Mouse (Mus musculus) forebrain, embryonic 10.5 days (tissue): Measurements from ENCODE around the gene Clpb. TPM values are rescaled to one million over a fixed set of nuclear protein-coding genes. Genes with fewer than 3 reads are reported as not detected.

Experiments
- DNase-seq: peaks from one replicate; pipeline ENCODE4 v3.0.0-alpha.2; 2017; ENCODE audit warnings: low spot score; ENCODE audit errors: extremely low spot score
- H3K27ac ChIP-seq: fragments of 300-500 bp; sonication (generic); 2 replicates; pipeline ENCODE4 v1.5.1; 2016; ENCODE audit warnings: mild to moderate bottlenecking
- H3K27me3 ChIP-seq: fragments of 300-500 bp; sonication (generic); 2 replicates; pipeline ENCODE4 v1.6.1; 2016; ENCODE audit warnings: mild to moderate bottlenecking; ENCODE audit not compliant: poor library complexity, severe bottlenecking
- H3K36me3 ChIP-seq: fragments of 300-500 bp; sonication (generic); replicated peaks from 2 replicates; pipeline ENCODE4 v1.6.1; 2016; ENCODE audit warnings: mild to moderate bottlenecking, moderate library complexity
- H3K4me1 ChIP-seq: fragments of 300-500 bp; sonication (generic); 2 replicates; pipeline ENCODE4 v1.6.1; 2016
- H3K4me3 ChIP-seq: fragments of 300-500 bp; sonication (generic); 2 replicates; pipeline ENCODE4 v1.5.1; 2016; ENCODE audit warnings: mild to moderate bottlenecking, moderate library complexity
- H3K9me3 ChIP-seq: fragments of 300-500 bp; sonication (generic); 2 replicates; pipeline ENCODE4 v1.6.1; 2016; ENCODE audit warnings: mild to moderate bottlenecking, moderate library complexity
- whole genome bisulfite sequencing: fragments of 180-500 bp; shearing (Covaris S2); methylation state at CpG from one replicate; pipeline ENCODE4 v1.1.7; 2016; 5-methylcytosine and 5-hydroxymethylcytosine counted together
- polyA plus RNA-seq: library from polyadenylated mRNA; unstranded; fragments of >200 nt; fragmentation: Nextera tagmentation; extraction: Ambion mirVana; gene quantifications from 2 replicates; pipeline ENCODE4 v1.2.1, GENCODE M21; 2016

The Clpb gene
- polyA plus RNA-seq, 1 experiment from 2014 or later = 52.3 TPM

DNA sequence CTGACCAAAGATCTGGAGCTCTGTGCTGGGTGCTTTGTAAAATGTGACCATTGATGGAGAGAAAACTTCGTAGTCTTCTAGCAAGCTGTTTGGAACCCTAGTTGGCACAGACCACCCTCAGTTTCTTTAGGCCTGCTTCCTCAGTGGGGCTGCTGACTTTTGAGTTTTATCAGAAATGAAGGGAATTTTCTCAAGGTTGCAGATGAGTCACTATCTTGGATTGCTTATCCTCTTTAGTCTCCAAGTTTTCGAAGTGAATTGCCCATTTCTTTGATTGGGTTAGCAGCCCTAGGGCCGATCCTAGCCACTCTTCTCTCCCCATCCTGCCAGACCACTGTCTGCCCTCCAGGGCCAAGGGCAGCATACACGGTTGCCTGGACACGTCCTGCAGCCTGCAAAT is 39.3 kb downstream of the Clpb start:
- Histone ChIP-seq H3K9me3 (no peaks in the 10 kb centered on the region), H3K27ac (no peak overlapping the region), H3K4me3 (no peak overlapping the region), H3K4me1 (peaks cover 10% of the 10 kb centered on the region; the same call in 1 of the 2 replicates), H3K27me3 (no peaks in the 10 kb centered on the region), H3K36me3 (peaks cover 14% of the 10 kb centered on the region)
- no peak for DNase-seq
- WGBS = 81% methylated on average over 5 of the region's 5 CpGs

DNA sequence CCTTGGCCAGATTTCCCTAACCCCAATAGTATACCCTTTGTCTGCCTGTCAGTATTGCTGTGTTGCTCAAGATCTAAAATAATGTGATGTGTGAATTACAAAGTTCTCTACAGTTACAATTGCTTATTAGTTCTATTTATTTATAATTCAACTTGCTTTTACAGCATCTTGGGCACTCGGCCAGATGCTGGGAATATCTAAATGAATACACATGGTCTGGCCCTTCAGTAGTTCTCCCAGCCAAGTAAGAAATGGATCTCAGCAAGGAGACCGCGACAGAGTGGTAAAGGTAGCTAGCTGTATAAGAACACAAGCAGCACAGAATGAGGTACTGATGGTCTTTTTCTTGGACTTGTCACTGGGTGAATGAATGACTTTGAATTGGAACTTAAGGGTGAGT is 46.2 kb downstream of the Clpb start:
- no peak overlapping the region for H3K27ac ChIP-seq
- peaks cover 2% of the 10 kb centered on the region; the same call in 1 of the 2 replicates for H3K4me1 ChIP-seq
- H3K9me3 ChIP-seq = no peaks in the 10 kb centered on the region
- H3K4me3 ChIP-seq = no peak overlapping the region
- peaks cover 21% of the 10 kb centered on the region for H3K36me3 ChIP-seq
- 94% methylated on average over 3 of the region's 3 CpGs for WGBS
- no peak for DNase-seq
- no peaks in the 10 kb centered on the region for H3K27me3 ChIP-seq

DNA sequence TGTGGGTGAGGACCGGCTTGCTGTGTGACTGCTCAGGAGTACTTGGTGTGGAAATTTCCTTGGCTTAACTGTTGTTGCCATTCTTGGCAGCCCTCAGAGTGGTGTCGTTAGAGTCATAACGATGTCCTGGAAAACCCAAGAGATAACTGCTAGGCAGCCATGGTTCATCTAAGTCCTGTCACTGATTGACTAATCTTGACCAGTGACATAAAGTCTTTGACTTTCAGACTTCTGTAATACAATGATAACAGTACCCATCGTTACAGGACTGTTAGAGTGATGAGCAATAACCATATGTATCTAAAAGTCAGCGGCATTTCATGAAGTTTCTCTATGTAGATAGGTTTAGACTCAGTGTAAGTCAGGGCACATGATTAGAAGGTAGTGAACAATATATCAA is 46.8 kb downstream of the Clpb start:
- Histone ChIP-seq H3K36me3 (peaks cover 21% of the 10 kb centered on the region), H3K4me3 (no peak overlapping the region), H3K9me3 (no peaks in the 10 kb centered on the region), H3K4me1 (peaks cover 2% of the 10 kb centered on the region; the same call in 1 of the 2 replicates), H3K27ac (no peak overlapping the region), H3K27me3 (no peaks in the 10 kb centered on the region)
- WGBS = 94% methylated on average over 5 of the region's 5 CpGs
- no peak for DNase-seq

DNA sequence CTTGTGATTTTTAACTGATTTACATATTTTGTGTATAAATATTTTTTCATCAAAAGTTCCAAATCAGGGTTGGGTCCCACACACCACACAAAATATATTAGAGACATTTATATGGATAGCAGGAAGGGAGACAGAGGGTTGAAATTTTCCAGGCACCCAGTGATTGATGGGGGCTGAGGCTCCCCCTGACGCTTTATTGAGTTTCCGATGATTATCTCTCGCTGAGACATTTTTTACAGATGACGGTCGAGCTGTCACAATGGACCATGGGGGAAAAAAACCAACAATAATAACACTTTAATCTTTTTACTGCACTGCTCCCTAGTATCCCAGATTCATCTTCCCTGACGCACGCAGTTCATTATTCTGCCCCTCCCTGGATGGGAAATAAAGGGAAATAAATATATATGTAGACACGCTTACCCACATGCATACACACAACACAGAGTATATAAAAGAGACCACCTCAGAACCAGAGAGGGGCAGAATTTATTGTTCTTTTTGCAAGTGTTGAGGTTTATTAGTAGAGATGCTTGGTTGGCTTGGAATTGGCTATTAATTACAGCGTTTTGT is 50.5 kb downstream of the Clpb start:
- H3K27ac ChIP-seq = no peak overlapping the region
- DNase-seq = no peak
- WGBS = 94% methylated on average over 9 of the region's 9 CpGs

DNA sequence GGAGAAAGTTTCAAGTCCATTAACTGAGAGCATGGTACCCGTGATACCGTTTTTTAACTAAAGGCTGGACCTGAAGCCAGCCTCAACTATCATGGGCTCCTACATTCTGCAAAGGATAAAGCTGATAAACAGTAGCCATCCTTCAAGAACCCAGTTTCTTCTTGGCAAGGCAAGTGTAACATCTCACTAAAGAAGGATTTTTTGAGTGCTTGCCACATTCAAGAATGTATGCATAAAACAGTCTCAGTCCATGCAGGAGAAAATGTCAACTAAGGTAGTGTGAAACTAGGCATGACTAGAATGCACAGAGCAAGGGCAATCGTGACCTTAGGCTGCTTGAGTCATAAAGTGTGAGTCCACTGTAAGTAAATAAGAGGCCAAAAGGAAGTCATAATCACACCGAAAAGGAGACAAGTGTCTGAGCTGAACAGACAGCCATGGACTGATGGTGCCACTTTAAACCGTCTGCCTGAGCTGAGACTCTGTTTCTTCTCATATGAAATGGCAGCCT is 51.7 kb downstream of the Clpb start:
- no peaks in the 10 kb centered on the region for H3K9me3 ChIP-seq
- 91% methylated on average over 5 of the region's 5 CpGs for WGBS
- no peak for DNase-seq

More for the DNA sequence above, 50.5 kb downstream of the Clpb start:
- Histone ChIP-seq H3K27me3 (no peaks in the 10 kb centered on the region), H3K36me3 (0 out of 2 replicates have a peak, but pooled peaks cover 3% of the 10 kb centered on the region), H3K9me3 (no peaks in the 10 kb centered on the region), H3K4me1 (peaks cover 2% of the 10 kb centered on the region; the same call in 1 of the 2 replicates), H3K4me3 (no peak overlapping the region)

DNA sequence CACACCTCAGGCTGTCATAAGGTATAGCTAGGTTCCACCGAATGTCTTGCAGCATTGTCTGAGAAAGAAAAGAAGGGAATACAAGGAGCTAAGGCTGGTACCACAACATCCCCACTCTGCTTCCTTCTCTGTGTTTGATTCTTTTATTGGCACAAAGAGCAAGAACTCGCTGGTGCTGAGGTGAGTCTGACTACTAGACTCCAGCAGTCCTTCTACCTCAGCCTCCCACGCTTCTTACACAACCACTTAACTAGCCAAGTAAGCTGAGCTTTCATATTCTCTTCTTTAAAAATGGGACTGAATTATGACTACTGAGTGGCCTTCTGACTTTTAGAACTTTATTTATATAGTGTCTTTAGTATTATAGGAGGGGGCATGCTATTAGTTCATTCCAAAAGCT is 56.9 kb downstream of the Clpb start:
- no peaks in the 10 kb centered on the region for H3K9me3 ChIP-seq
- H3K27me3 ChIP-seq = no peaks in the 10 kb centered on the region
- 93% methylated on average over 3 of the region's 3 CpGs for WGBS

More for the DNA sequence above, 51.7 kb downstream of the Clpb start:
- 0 out of 2 replicates have a peak, but pooled peaks cover 3% of the 10 kb centered on the region for H3K36me3 ChIP-seq
- H3K4me3 ChIP-seq = no peak overlapping the region
- H3K27ac ChIP-seq = no peak overlapping the region
- peaks cover 2% of the 10 kb centered on the region; the same call in 1 of the 2 replicates for H3K4me1 ChIP-seq
- no peaks in the 10 kb centered on the region for H3K27me3 ChIP-seq

DNA sequence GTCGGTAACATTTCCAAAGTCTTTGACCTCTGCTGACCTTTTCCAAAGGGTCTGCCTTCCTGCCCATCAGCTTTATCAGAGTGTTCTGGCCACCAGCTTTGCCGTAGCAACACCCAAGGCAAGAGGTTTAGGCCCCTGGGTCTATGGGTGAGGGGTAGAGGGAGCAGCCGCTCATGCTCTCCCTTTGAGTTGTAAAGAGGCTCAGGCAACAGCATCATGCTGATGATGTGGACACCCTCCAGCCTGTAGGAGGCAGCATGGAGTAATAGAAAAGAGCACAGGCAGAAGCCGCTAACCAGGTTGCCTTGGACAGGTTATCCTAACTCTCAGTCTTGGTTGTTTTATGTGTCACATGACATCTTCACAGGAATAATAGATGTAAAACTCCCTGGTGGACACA is 61.6 kb downstream of the Clpb start:
- peaks cover 19% of the 10 kb centered on the region for H3K36me3 ChIP-seq
- no peaks in the 10 kb centered on the region for H3K27me3 ChIP-seq
- DNase-seq = no peak
- peaks cover 32% of the 10 kb centered on the region for H3K4me1 ChIP-seq
- H3K4me3 ChIP-seq = no peak overlapping the region
- 32% methylated on average over 4 of the region's 4 CpGs for WGBS
- no peaks in the 10 kb centered on the region for H3K9me3 ChIP-seq
- no peak overlapping the region for H3K27ac ChIP-seq

More for the DNA sequence above, 56.9 kb downstream of the Clpb start:
- H3K36me3 ChIP-seq = peaks cover 11% of the 10 kb centered on the region
- no peak overlapping the region for H3K4me3 ChIP-seq
- peaks cover 6% of the 10 kb centered on the region for H3K4me1 ChIP-seq
- no peak overlapping the region for H3K27ac ChIP-seq
- no peak for DNase-seq

DNA sequence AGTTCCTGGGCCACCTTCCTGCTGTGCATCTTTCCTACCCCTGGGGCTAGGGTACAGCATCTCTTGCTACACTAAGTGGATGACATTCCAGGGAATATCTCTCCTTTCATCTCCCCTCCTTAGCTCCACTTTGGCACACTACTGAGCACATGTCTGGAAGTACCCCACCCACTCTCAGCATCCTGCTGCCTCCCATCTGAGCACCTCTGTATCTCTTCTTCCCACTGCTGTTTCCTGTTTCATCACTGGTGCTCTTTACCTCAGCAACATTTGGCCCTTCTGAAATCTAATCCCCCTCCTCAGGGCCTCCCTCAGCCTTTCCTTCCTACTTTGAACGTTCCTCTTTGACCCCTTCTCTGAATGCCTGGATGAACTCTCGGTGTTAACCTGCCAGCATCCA is 63.5 kb downstream of the Clpb start:
- WGBS = 14% methylated on average over 2 of the region's 2 CpGs

DNA sequence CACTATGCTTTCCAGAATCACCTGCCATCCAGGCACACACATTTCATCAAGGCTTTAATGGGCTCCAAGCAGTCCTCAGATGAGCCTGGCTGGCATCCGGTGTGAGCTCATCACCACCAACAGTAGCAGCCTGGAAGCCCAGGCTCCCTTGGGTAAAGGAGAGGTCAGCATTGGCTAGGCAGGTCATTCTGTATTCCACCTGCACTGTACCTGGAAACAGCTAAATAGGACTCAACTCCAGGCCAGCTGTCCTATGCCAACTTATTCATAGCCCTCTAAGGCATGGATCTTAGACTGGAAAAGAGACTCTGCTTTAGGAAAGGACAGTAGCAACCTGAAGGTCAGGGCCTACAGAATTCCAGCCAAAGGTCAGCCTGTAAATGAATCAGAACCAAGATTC is 68.7 kb downstream of the Clpb start:
- peaks cover 46% of the 10 kb centered on the region for H3K4me1 ChIP-seq
- 85% methylated on average over 1 of the region's 1 CpGs for WGBS
- peaks cover 8% of the 10 kb centered on the region for H3K36me3 ChIP-seq
- H3K9me3 ChIP-seq = no peaks in the 10 kb centered on the region
- H3K27me3 ChIP-seq = no peaks in the 10 kb centered on the region
- H3K27ac ChIP-seq = peak overlapping the region; percentile 79
- H3K4me3 ChIP-seq = no peak overlapping the region
- DNase-seq = no peak

More for the DNA sequence above, 63.5 kb downstream of the Clpb start:
- H3K36me3 ChIP-seq = peaks cover 19% of the 10 kb centered on the region
- H3K4me3 ChIP-seq = no peak overlapping the region
- H3K27me3 ChIP-seq = no peaks in the 10 kb centered on the region
- peaks cover 39% of the 10 kb centered on the region for H3K4me1 ChIP-seq
- H3K9me3 ChIP-seq = no peaks in the 10 kb centered on the region
- no peak overlapping the region for H3K27ac ChIP-seq
- no peak for DNase-seq

DNA sequence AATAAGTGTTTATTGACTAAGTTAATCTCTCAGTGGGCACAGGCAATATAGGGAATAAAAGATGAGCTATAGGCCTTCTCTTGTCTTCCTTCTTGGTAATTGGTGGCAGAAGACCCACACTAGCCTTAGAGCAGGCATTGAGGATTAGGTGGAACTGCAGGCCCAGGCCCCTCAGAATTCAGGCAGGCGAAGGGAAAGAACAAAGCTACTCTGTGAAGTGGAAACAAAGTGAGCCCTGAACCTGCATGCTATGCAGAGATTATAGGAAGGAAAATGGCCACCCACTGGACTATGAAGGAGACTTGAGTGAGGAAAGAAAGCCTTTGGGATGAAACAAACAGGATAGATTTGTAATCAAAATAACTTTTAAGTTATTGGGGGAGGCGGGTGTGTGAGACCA is 69.6 kb downstream of the Clpb start:
- Histone ChIP-seq H3K4me1 (peaks cover 41% of the 10 kb centered on the region), H3K4me3 (no peak overlapping the region), H3K27ac (peak overlapping the region; percentile 79), H3K27me3 (no peaks in the 10 kb centered on the region), H3K9me3 (no peaks in the 10 kb centered on the region), H3K36me3 (no peaks in the 10 kb centered on the region)
- 58% methylated on average over 2 of the region's 2 CpGs for WGBS
- peak; percentile 32 for DNase-seq

DNA sequence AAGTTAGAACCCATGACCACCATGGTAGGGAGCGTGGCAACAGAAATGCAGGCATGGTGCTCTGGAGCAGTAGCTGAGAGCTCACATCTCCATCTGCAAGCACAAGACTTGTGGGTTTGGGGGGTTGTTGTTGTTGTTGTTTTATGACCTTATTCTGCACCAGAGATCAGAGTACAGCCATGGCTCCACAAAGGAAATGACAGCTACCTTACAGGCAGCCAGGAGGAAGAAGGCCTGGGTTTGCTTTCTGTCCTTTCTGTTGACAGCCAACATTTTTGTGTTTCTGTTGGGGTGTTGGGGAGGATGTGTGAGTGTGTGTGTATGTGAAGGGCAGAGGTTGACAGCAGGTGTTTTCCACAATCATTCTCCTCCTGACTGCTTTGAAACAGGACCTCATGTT is 71.9 kb downstream of the Clpb start:
- Histone ChIP-seq H3K27me3 (no peaks in the 10 kb centered on the region), H3K27ac (no peak overlapping the region), H3K36me3 (no peaks in the 10 kb centered on the region), H3K4me1 (peaks cover 37% of the 10 kb centered on the region), H3K4me3 (no peak overlapping the region), H3K9me3 (no peaks in the 10 kb centered on the region)
- 93% methylated on average over 1 of the region's 1 CpGs for WGBS
- DNase-seq = no peak

DNA sequence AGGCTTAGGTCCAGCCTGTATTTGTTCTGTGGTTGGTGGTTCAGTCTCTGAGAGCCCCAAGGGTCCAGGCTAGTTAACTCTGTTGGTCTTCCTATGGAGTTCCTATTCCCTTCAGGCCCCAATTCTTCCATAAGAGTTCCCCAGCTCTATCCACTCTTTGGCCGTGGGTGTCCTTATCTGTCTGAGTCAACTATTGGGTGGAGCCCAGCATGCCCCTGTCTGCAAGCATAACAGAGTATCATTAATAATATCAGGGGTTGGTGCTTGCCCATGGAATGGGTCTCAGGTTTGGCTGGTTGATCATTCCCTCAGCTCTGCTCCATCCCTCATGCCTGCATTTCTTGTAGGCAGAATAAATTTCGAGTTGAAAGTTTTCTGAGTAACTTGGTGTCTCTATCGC is 74.3 kb downstream of the Clpb start:
- Histone ChIP-seq H3K27ac (no peak overlapping the region), H3K36me3 (no peaks in the 10 kb centered on the region), H3K27me3 (no peaks in the 10 kb centered on the region), H3K4me3 (no peak overlapping the region), H3K4me1 (peaks cover 25% of the 10 kb centered on the region), H3K9me3 (no peaks in the 10 kb centered on the region)
- DNase-seq = no peak
- WGBS = 84% methylated on average over 3 of the region's 3 CpGs

DNA sequence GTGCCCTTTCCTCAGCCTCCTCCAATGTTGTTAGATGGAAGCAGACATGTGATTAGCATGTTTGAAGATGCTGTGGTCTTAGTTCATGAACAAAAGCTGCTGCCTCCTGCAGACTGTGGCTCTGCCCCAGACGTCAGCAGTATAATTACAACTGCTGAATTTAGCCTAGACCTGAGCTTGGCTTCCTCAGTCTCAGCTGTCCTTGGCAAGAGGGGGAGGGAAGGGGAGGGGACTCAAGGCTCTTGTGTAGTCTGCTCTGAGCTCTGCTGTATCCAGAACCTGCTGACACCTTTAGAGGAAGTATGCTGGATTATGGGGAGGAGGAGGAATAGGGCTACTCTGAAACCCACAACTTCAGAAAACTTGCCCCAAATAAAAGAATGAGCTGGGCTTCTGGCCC is 76.2 kb downstream of the Clpb start:
- H3K27ac ChIP-seq = peak overlapping the region; percentile 56
- no peak for DNase-seq
- H3K4me1 ChIP-seq = peaks cover 14% of the 10 kb centered on the region
- H3K27me3 ChIP-seq = no peaks in the 10 kb centered on the region
- H3K4me3 ChIP-seq = no peak overlapping the region
- no peaks in the 10 kb centered on the region for H3K9me3 ChIP-seq
- H3K36me3 ChIP-seq = no peaks in the 10 kb centered on the region
- 21% methylated on average over 1 of the region's 1 CpGs for WGBS
